Mouse (Mus musculus): ENCODE data around the gene Ldlrad3. TPM values are rescaled to one million over a fixed set of nuclear protein-coding genes. Genes with fewer than 3 reads are reported as not detected.

The Ldlrad3 gene
- polyA plus RNA-seq, 1 experiment from 2014 or later = 14.6 TPM

DNA sequence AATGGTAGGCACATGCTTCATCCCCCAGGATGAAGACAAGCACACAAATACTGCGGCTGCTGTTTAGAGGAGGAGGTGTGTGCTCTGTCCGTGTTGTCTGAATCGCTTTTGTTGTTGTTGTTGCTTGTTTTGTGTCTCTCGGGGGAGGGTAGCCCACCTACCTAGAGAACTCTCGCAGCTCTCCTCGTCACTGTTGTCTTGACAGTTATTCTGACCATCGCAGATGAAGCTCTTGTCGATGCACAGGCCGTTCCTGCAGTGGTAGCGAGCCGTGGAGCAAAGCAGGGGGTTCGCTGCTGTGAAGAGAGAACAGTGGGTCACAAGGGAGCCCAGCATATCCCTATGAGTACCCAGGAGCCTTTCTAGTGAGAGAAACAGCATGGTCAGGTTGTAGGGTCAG, 128.4 kb downstream of the Ldlrad3 start:
- ATAC-seq = no peak
- Histone ChIP-seq H3K27ac (ENCODE audit: low read length) (no peak overlapping the region), H3K4me1 (ENCODE audit: insufficient read depth, low read depth, low read length) (no peaks in the 10 kb centered on the region), H3K36me3 (ENCODE audit: insufficient read depth, low read length) (no peaks in the 10 kb centered on the region), H3K4me3 (ENCODE audit: low read depth, low read length) (no peak overlapping the region), H3K9me3 (ENCODE audit: low read length) (no peaks in the 10 kb centered on the region), H3K27me3 (replicated peaks; ENCODE audit: insufficient read depth, low read length) (no peaks in the 10 kb centered on the region), H3K9ac (replicated peaks; ENCODE audit: low read depth) (no peak overlapping the region), H3K4me2 (replicated peaks; ENCODE audit: low read depth, low read length) (no peak overlapping the region)
- 88% methylated on average over 12 of the region's 12 CpGs for WGBS
- no peak for DNase-seq (ENCODE audit: low spot score)
- no peak for TF ChIP-seq EP300 (IDR thresholded peaks at IDR 0.05)
- TF ChIP-seq CTCF (IDR thresholded peaks at IDR 0.05) = no peak

DNA sequence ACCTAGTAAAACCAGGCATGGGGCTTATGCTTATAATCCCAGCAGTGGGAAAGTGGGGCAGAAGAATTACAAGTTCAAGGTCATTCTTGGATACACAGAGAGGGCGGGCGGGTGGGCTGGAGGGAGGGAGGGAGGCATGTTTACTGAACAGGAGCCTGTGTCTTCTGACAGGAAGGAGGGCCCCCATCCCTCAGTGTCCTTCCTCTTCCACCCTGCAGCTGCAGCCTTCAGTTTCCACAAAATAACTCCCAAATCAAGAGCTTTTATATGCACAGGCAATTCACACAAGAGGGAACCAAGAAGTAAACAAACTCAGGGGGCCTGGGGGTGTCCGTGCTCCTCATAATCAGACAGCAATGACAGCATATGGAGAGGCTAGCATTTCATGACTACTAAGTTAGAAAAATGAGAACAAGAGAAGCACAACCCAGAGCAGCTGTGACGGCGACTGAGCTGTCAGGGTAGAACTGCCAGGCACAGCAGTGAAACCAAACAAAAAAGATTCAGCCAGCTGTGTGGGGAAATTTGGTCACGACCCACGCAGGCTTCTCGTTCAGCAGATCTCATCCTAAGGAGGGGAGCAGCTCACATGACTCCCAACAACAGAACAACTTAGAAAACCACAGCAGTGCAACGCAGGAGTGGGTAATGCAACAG, 129.0 kb downstream of the Ldlrad3 start:
- Histone ChIP-seq H3K36me3 (ENCODE audit: insufficient read depth, low read length) (no peaks in the 10 kb centered on the region), H3K27ac (ENCODE audit: low read length) (no peak overlapping the region), H3K4me1 (ENCODE audit: insufficient read depth, low read depth, low read length) (no peaks in the 10 kb centered on the region), H3K4me2 (replicated peaks; ENCODE audit: low read depth, low read length) (no peak overlapping the region), H3K4me3 (ENCODE audit: low read depth, low read length) (no peak overlapping the region), H3K9me3 (ENCODE audit: low read length) (no peaks in the 10 kb centered on the region), H3K9ac (replicated peaks; ENCODE audit: low read depth) (0 out of 2 replicates have a peak overlapping the region, but pooled peaks have one; percentile 5), H3K27me3 (replicated peaks; ENCODE audit: insufficient read depth, low read length) (no peaks in the 10 kb centered on the region)
- ATAC-seq = no peak
- 46% methylated on average over 9 of the region's 9 CpGs for WGBS
- DNase-seq (ENCODE audit: low spot score) = no peak
- no peak for TF ChIP-seq EP300 (IDR thresholded peaks at IDR 0.05)
- TF ChIP-seq CTCF (IDR thresholded peaks at IDR 0.05) = no peak

DNA sequence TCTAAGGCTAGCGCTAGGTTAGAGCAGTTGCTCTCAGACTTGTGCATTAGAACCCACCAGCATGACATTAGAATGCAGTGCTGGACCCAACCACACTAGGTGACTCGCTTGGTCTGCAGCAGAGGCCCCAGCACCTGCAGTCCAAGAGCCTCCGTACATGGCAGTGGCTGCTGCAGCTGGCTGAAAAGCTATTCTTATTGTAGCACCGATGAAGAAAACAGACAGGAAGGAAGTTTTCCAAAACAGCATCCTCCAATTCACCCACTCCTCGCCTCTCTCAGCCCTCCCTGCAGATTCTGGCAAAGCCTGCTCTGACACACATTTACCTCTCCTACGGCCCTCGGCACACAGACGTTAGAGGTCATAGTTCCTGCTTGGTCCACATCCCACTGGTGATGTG, 130.0 kb downstream of the Ldlrad3 start:
- no peaks in the 10 kb centered on the region for H3K9me3 ChIP-seq (ENCODE audit: low read length)
- DNase-seq (ENCODE audit: low spot score) (no peak), ATAC-seq (no peak)
- H3K4me2 ChIP-seq (replicated peaks; ENCODE audit: low read depth, low read length) = no peak overlapping the region
- H3K9ac ChIP-seq (replicated peaks; ENCODE audit: low read depth) = no peak overlapping the region
- WGBS = 75% methylated on average over 8 of the region's 8 CpGs
- TF ChIP-seq EP300 (IDR thresholded peaks at IDR 0.05) = no peak
- no peak for TF ChIP-seq CTCF (IDR thresholded peaks at IDR 0.05)
- H3K36me3 ChIP-seq (ENCODE audit: insufficient read depth, low read length) = no peaks in the 10 kb centered on the region
- no peak overlapping the region for H3K27ac ChIP-seq (ENCODE audit: low read length)
- H3K4me3 ChIP-seq (ENCODE audit: low read depth, low read length) = no peak overlapping the region
- no peaks in the 10 kb centered on the region for H3K4me1 ChIP-seq (ENCODE audit: insufficient read depth, low read depth, low read length)
- H3K27me3 ChIP-seq (replicated peaks; ENCODE audit: insufficient read depth, low read length) = no peaks in the 10 kb centered on the region

DNA sequence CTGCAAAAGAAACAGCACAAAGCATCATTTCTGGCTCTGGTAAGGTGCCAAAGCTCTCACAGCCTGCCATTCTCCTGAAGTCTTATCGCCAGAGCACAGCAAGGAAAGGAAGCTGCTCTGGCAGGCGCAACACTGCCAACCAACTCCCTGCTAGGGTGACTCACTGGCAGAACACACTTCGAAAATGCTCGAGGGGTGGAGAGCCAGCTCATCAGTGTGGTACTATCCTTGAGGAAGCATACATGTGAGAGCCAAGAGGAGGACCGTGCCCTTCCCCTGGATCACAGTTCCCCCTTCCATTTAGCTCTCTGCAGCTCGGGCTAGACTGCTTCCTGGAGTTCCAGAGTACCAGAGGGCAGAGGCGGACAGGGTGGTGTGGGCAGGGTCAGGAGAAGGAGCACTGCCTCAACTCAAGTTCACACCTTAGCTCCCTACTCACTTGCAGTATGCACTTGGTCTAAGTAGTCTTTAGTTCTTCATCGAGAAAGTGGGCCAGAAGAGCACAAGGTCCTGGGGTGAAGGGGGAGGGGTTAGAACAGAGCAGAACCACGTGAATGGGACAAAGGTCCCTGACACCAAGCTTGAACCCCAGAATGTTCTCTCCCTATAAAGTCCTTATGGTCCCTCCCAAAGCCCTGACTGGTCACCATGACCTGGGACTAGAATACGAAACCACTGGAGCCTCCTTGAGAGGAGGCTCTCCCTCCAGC, 133.1 kb downstream of the Ldlrad3 start:
- DNase-seq (ENCODE audit: low spot score) = peak; percentile 73
- no peaks in the 10 kb centered on the region for H3K4me1 ChIP-seq (ENCODE audit: insufficient read depth, low read depth, low read length)
- no peaks in the 10 kb centered on the region for H3K9me3 ChIP-seq (ENCODE audit: low read length)
- no peak overlapping the region for H3K9ac ChIP-seq (replicated peaks; ENCODE audit: low read depth)
- ATAC-seq = peak; percentile 93
- H3K4me2 ChIP-seq (replicated peaks; ENCODE audit: low read depth, low read length) = no peak overlapping the region
- no peak overlapping the region for H3K27ac ChIP-seq (ENCODE audit: low read length)
- no peak for TF ChIP-seq CTCF (IDR thresholded peaks at IDR 0.05)
- TF ChIP-seq EP300 (IDR thresholded peaks at IDR 0.05) = peak; percentile 47
- H3K36me3 ChIP-seq (ENCODE audit: insufficient read depth, low read length) = no peaks in the 10 kb centered on the region
- H3K27me3 ChIP-seq (replicated peaks; ENCODE audit: insufficient read depth, low read length) = no peaks in the 10 kb centered on the region
- 72% methylated on average over 10 of the region's 10 CpGs for WGBS
- no peak overlapping the region for H3K4me3 ChIP-seq (ENCODE audit: low read depth, low read length)

DNA sequence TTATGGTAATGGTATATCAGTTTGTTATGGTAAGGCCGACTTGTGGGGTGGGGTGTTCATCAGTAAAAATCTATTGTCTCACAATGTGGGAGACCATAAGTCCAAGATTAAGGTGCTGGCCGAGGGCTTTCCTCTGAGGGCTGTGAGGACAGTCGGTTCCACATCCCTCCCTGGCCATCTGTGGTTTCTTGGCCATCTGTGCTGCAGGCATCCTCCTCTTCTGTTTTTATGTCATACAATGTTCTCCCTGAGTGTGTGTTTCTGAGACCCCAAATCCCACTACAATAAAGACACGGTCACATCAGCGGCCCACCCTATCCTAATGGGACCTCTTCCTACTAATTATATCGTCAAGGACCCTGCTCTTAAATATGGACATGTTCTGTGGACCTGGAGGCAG, 133.8 kb downstream of the Ldlrad3 start:
- 96% methylated on average over 6 of the region's 6 CpGs for WGBS

DNA sequence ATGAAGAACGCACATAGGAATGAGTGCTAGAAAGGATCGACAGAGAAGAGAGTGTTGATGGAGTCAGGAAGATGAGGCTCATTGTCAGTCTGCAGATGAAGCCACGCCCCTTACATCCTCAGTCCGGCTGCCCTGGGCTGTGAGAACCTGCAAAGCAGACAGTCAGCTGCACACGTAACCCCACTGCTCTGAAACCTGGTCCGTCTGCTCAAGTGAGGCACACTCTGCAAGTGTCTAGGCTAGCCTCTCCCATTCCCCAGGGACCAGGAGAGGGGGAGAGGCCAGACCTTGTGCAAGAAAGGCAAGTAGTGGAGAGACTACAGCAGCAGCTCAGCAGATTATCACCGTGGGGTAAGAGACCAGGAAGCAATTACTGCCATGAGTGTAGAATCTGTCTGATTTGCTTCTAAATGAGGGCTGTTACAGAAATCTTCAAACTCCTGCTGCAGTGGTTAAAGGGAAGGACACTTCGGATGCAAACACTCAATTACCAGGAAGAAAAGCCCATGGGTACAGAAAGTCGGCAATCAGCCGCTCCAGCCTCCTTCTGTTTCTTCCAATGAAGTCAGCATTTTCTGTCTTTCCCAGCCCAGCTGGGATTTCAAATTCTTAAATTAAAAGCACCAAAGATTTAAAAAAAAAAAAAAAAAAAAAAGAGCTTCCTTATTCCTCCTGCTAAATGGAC, 136.2 kb downstream of the Ldlrad3 start:
- no peak overlapping the region for H3K4me2 ChIP-seq (replicated peaks; ENCODE audit: low read depth, low read length)
- H3K4me1 ChIP-seq (ENCODE audit: insufficient read depth, low read depth, low read length) = no peaks in the 10 kb centered on the region
- no peaks in the 10 kb centered on the region for H3K27me3 ChIP-seq (replicated peaks; ENCODE audit: insufficient read depth, low read length)
- WGBS = 49% methylated on average over 10 of the region's 10 CpGs
- peaks cover 5% of the 10 kb centered on the region; the same call in 1 of the 2 replicates for H3K36me3 ChIP-seq (ENCODE audit: insufficient read depth, low read length)
- H3K9me3 ChIP-seq (ENCODE audit: low read length) = no peaks in the 10 kb centered on the region
- no peak overlapping the region for H3K4me3 ChIP-seq (ENCODE audit: low read depth, low read length)
- ATAC-seq (peak; percentile 5; the same call in 1 of the 2 replicates), DNase-seq (ENCODE audit: low spot score) (peak; percentile 27)
- H3K27ac ChIP-seq (ENCODE audit: low read length) = no peak overlapping the region
- TF ChIP-seq EP300 (IDR thresholded peaks at IDR 0.05) (no peak), CTCF (IDR thresholded peaks at IDR 0.05) (no peak)
- H3K9ac ChIP-seq (replicated peaks; ENCODE audit: low read depth) = no peak overlapping the region

More for the DNA sequence above, 133.8 kb downstream of the Ldlrad3 start:
- TF ChIP-seq CTCF (IDR thresholded peaks at IDR 0.05) = no peak
- TF ChIP-seq EP300 (IDR thresholded peaks at IDR 0.05) = no peak
- ATAC-seq (no peak), DNase-seq (ENCODE audit: low spot score) (no peak)
- no peak overlapping the region for H3K27ac ChIP-seq (ENCODE audit: low read length)
- peaks cover 4% of the 10 kb centered on the region; the same call in 1 of the 2 replicates for H3K36me3 ChIP-seq (ENCODE audit: insufficient read depth, low read length)
- H3K27me3 ChIP-seq (replicated peaks; ENCODE audit: insufficient read depth, low read length) = no peaks in the 10 kb centered on the region
- H3K4me2 ChIP-seq (replicated peaks; ENCODE audit: low read depth, low read length) = no peak overlapping the region
- H3K4me1 ChIP-seq (ENCODE audit: insufficient read depth, low read depth, low read length) = no peaks in the 10 kb centered on the region
- H3K9ac ChIP-seq (replicated peaks; ENCODE audit: low read depth) = no peak overlapping the region
- H3K4me3 ChIP-seq (ENCODE audit: low read depth, low read length) = no peak overlapping the region
- no peaks in the 10 kb centered on the region for H3K9me3 ChIP-seq (ENCODE audit: low read length)
